Mouse (Mus musculus) midbrain, postnatal 0 days (tissue): ENCODE data around the gene C130050O18Rik. TPM values are rescaled to one million over a fixed set of nuclear protein-coding genes. Genes with fewer than 3 reads are reported as not detected.

ENCODE experiments used
- ATAC-seq: fragments of 200-750 bp; cut with Nextera tagmentation; 2 replicates; pipeline ENCODE4 v1.8.0; 2017; ENCODE audit warnings: moderate number of reproducible peaks, mild to moderate bottlenecking, moderate TSS enrichment, moderate library complexity; ENCODE audit not compliant: low FRiP score
- DNase-seq: peaks from one replicate; pipeline ENCODE4 v3.0.0-alpha.2; 2015; ENCODE audit warnings: low spot score
- H3K27ac ChIP-seq: fragments of 300-500 bp; sonication (generic); 2 replicates; pipeline ENCODE4 v1.5.1; 2014; ENCODE audit warnings: low read depth, mild to moderate bottlenecking, low read length, mixed read lengths
- H3K27me3 ChIP-seq: fragments of 300-500 bp; sonication (generic); 2 replicates; pipeline ENCODE4 v1.6.1; 2014; ENCODE audit warnings: low read length, control low read depth, mixed read lengths; ENCODE audit not compliant: insufficient read depth
- H3K36me3 ChIP-seq: fragments of 300-500 bp; sonication (generic); 2 replicates; pipeline ENCODE4 v1.6.1; 2014; ENCODE audit warnings: low read length, control low read depth, mixed read lengths; ENCODE audit not compliant: insufficient read depth
- H3K4me1 ChIP-seq: fragments of 300-500 bp; sonication (generic); 2 replicates; pipeline ENCODE4 v1.6.1; 2014; ENCODE audit warnings: mild to moderate bottlenecking, control low read depth, antibody characterized with exemption, low read length, mixed read lengths; ENCODE audit not compliant: insufficient read depth
- H3K4me2 ChIP-seq: fragments of 300-500 bp; sonication (generic); 2 replicates; pipeline ENCODE4 v1.6.1; 2014; ENCODE audit warnings: low read depth, mild to moderate bottlenecking, low read length, mixed read lengths; ENCODE audit not compliant: poor library complexity, severe bottlenecking
- H3K4me3 ChIP-seq: fragments of 300-500 bp; sonication (generic); 2 replicates; pipeline ENCODE4 v1.5.1; 2014; ENCODE audit warnings: low read depth, mild to moderate bottlenecking, low read length, moderate library complexity
- H3K9ac ChIP-seq: fragments of 300-500 bp; sonication (generic); replicated peaks from 2 replicates; pipeline ENCODE4 v1.6.1; 2014; ENCODE audit warnings: mild to moderate bottlenecking, low read length, moderate library complexity, mixed read lengths; ENCODE audit not compliant: poor library complexity, severe bottlenecking
- H3K9me3 ChIP-seq: fragments of 300-500 bp; sonication (generic); 2 replicates; pipeline ENCODE4 v1.6.1; 2016; ENCODE audit warnings: low read length, control low read depth
- CTCF ChIP-seq: IDR thresholded peaks from 2 replicates; pipeline ENCODE4 v1.5.1; 2016; ENCODE audit warnings: antibody characterized with exemption, mild to moderate bottlenecking
- WGBS: fragments of 180-500 bp; shearing (Covaris S2); extraction: QIAGEN DNeasy Blood & Tissue Kit; methylation state at CpG from one replicate; pipeline ENCODE4 v1.1.7; 2014; 5-methylcytosine and 5-hydroxymethylcytosine counted together
- polyA plus RNA-seq: library from polyadenylated mRNA; unstranded; fragments of >200 nt; fragmentation: Nextera tagmentation; extraction: Ambion mirVana; gene quantifications from 2 replicates; pipeline ENCODE4 v1.2.1, GENCODE M21; 2015
- total RNA-seq: library from RNA; depleted of rRNA; stranded (reverse); fragments of >200 nt; gene quantifications from 2 replicates; pipeline ENCODE4 v1.2.3, GENCODE M21; 2014

The C130050O18Rik gene
- total and polyA plus RNA-seq, 2 experiments from 2014 or later, result not detected

DNA sequence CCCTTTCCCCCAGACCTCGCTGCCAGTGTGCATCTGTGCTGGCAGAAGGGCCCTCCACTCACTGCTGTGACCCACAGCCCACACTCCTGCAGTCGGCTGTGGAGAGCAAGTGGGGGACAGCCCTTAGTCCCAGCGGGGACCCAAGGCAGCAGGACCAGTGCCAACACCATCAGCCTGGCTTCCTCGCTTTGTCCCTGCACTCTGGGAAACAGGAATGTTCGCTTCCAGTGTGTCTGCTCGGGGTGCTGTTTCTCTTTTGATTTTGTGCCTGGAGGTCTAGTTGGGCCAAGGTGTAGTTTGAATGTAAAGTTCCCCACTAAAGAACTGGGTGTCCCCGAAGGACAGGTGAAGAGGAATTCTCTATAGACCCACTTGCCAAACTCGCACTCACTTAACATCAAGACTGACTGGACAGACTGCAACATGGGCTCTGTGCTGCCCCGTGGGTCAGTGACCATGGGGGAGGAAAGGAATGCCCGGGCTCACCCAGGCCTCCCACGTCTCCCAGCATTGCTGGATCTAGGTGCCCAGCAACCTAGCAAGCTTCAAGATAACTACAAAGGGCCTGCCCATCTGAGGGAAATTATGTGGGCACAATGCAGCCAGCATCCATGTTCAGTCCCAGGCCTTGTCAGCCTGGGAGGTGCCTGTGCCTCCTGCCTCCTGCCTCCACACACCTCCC is 13.6 kb upstream of the C130050O18Rik start:
- peak; percentile 55 for DNase-seq
- H3K9ac ChIP-seq, result no peak overlapping the region
- no peaks in the 10 kb centered on the region; the same call in 1 of the 2 replicates for H3K4me1 ChIP-seq
- no peak for ATAC-seq
- no peaks in the 10 kb centered on the region for H3K9me3 ChIP-seq
- H3K4me3 ChIP-seq, result no peak overlapping the region
- no peaks in the 10 kb centered on the region for H3K27me3 ChIP-seq
- H3K36me3 ChIP-seq, result peaks cover 3% of the 10 kb centered on the region; the same call in 1 of the 2 replicates
- peak overlapping the region; percentile 2; the same call in 1 of the 2 replicates for H3K27ac ChIP-seq
- WGBS, result 56% methylated on average over 11 of the region's 11 CpGs
- no peak for TF ChIP-seq CTCF
- no peak overlapping the region for H3K4me2 ChIP-seq

DNA sequence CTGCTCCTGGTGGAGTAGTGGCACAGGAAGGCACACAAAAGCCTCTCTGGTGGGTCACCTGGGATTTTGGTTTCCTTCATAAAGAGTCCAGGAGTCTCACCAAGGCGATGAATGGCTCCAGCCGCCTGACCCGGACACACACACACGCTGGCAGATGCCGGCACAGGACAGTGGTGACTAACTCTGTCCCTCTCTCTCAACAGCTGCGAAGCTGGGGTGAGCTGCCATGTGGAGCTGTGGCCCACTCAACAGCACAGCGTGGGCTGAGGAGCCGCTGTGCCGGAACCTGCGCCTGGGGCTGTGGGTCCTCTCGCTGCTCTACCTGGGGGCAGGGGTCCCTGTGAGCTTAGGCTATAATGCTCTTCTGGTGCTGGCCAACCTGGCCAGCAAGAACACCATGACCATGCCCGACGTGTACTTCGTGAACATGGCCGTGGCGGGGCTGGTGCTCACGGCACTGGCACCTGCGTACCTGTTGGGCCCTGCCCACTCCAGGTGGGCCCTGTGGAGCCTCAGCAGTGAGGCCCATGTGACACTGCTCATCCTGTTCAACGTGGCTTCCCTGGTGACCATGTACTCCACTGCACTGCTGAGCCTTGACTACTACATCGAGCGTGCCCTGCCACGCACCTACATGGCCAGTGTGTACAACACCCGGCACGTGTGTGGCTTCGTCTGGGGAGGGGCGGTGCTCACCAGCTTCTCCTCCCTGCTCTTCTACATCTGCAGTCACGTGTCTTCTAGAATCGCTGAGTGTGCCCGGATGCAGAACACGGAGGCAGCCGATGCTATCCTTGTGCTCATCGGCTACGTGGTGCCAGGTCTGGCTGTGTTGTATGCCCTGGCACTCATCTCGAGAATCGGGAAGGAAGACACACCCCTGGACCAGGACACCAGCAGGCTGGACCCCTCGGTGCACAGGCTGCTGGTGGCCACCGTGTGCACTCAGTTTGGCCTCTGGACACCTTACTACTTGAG is 12.6 kb upstream of the C130050O18Rik start:
- H3K9ac ChIP-seq, result no peak overlapping the region
- ATAC-seq, result no peak
- no peaks in the 10 kb centered on the region for H3K27me3 ChIP-seq
- WGBS, result 92% methylated on average over 37 of the region's 37 CpGs
- H3K4me2 ChIP-seq, result no peak overlapping the region
- no peaks in the 10 kb centered on the region; the same call in 1 of the 2 replicates for H3K4me1 ChIP-seq
- H3K27ac ChIP-seq, result no peak overlapping the region
- no peak overlapping the region for H3K4me3 ChIP-seq
- H3K36me3 ChIP-seq, result peaks cover 3% of the 10 kb centered on the region; the same call in 1 of the 2 replicates
- TF ChIP-seq CTCF, result no peak
- no peaks in the 10 kb centered on the region for H3K9me3 ChIP-seq
- no peak for DNase-seq

GRCm38 (mm10) chr5:139393197-139393588 is 11.9 kb upstream of the C130050O18Rik start:
- Histone ChIP-seq H3K4me3 (no peak overlapping the region), H3K4me1 (no peaks in the 10 kb centered on the region; the same call in 1 of the 2 replicates), H3K9me3 (no peaks in the 10 kb centered on the region), H3K4me2 (no peak overlapping the region), H3K27ac (no peak overlapping the region), H3K27me3 (no peaks in the 10 kb centered on the region), H3K36me3 (peaks cover 3% of the 10 kb centered on the region; the same call in 1 of the 2 replicates), H3K9ac (no peak overlapping the region)
- TF ChIP-seq CTCF, result no peak
- 87% methylated on average over 16 of the region's 16 CpGs for WGBS
- ATAC-seq (no peak), DNase-seq (no peak)

- Histone ChIP-seq H3K4me3 (no peak overlapping the region), H3K4me2 (no peak overlapping the region), H3K9me3 (no peaks in the 10 kb centered on the region), H3K36me3 (peaks cover 3% of the 10 kb centered on the region; the same call in 1 of the 2 replicates), H3K27me3 (no peaks in the 10 kb centered on the region), H3K27ac (no peak overlapping the region), H3K4me1 (no peaks in the 10 kb centered on the region; the same call in 1 of the 2 replicates), H3K9ac (no peak overlapping the region)
- DNase-seq (no peak), ATAC-seq (no peak)
- 54% methylated on average over 7 of the region's 7 CpGs for WGBS
- no peak for TF ChIP-seq CTCF
These were observed 10.7 kb upstream of the C130050O18Rik start for GRCm38 (mm10) chr5:139394399-139394798.

- ATAC-seq (no peak), DNase-seq (no peak)
- H3K36me3 ChIP-seq, result peaks cover 3% of the 10 kb centered on the region; the same call in 1 of the 2 replicates
- H3K27me3 ChIP-seq, result no peaks in the 10 kb centered on the region
- no peak overlapping the region for H3K4me2 ChIP-seq
- 92% methylated on average over 4 of the region's 4 CpGs for WGBS
- H3K4me1 ChIP-seq, result no peaks in the 10 kb centered on the region; the same call in 1 of the 2 replicates
- TF ChIP-seq CTCF, result no peak
- H3K27ac ChIP-seq, result no peak overlapping the region
- H3K4me3 ChIP-seq, result no peak overlapping the region
- no peaks in the 10 kb centered on the region for H3K9me3 ChIP-seq
- H3K9ac ChIP-seq, result no peak overlapping the region
These were observed 9.6 kb upstream of the C130050O18Rik start for GRCm38 (mm10) chr5:139395528-139395927.
